Mouse (Mus musculus) limb, embryonic 14.5 days (tissue): ENCODE results near the gene A930002H24Rik. TPM values are rescaled to one million over a fixed set of nuclear protein-coding genes. Genes with fewer than 3 reads are reported as not detected.

ENCODE experiments used
- ATAC-seq: fragments of 200-750 bp; cut with Nextera tagmentation; 2 replicates; pipeline ENCODE4 v1.8.0; 2017; ENCODE audit warnings: low read depth, moderate number of reproducible peaks, moderate TSS enrichment; ENCODE audit not compliant: low FRiP score
- DNase-seq: peaks from one replicate; pipeline ENCODE4 v3.0.0-alpha.2; 2015; ENCODE audit warnings: low spot score
- H3K27ac ChIP-seq: fragments of 300-500 bp; sonication (generic); replicated peaks from 2 replicates; pipeline ENCODE4 v1.5.1; 2014; ENCODE audit warnings: low read depth, mild to moderate bottlenecking, low read length, moderate library complexity, mixed read lengths
- H3K27me3 ChIP-seq: fragments of 300-500 bp; sonication (generic); 2 replicates; pipeline ENCODE4 v1.6.1; 2014; ENCODE audit warnings: low read length, mixed read lengths; ENCODE audit not compliant: control insufficient read depth, insufficient read depth
- H3K36me3 ChIP-seq: fragments of 300-500 bp; sonication (generic); 2 replicates; pipeline ENCODE4 v1.6.1; 2014; ENCODE audit warnings: mild to moderate bottlenecking, low read length, moderate library complexity, mixed read lengths; ENCODE audit not compliant: control insufficient read depth, insufficient read depth
- H3K4me1 ChIP-seq: fragments of 300-500 bp; sonication (generic); 2 replicates; pipeline ENCODE4 v1.6.1; 2014; ENCODE audit warnings: antibody characterized with exemption, low read length, mixed read lengths; ENCODE audit not compliant: control insufficient read depth, insufficient read depth
- H3K4me2 ChIP-seq: fragments of 300-500 bp; sonication (generic); replicated peaks from 2 replicates; pipeline ENCODE4 v1.6.1; 2014; ENCODE audit warnings: low read depth, mild to moderate bottlenecking, low read length, moderate library complexity; ENCODE audit not compliant: severe bottlenecking
- H3K4me3 ChIP-seq: fragments of 300-500 bp; sonication (generic); replicated peaks from 2 replicates; pipeline ENCODE4 v1.5.1; 2014; ENCODE audit warnings: low read length
- H3K9ac ChIP-seq: fragments of 300-500 bp; sonication (generic); 2 replicates; pipeline ENCODE4 v1.6.1; 2014; ENCODE audit warnings: mild to moderate bottlenecking, low read depth, low read length, moderate library complexity; ENCODE audit not compliant: severe bottlenecking
- H3K9me3 ChIP-seq: fragments of 300-500 bp; sonication (generic); 2 replicates; pipeline ENCODE4 v1.6.1; 2016; ENCODE audit warnings: low read length; ENCODE audit not compliant: control insufficient read depth
- POLR2A ChIP-seq: fragments of 200-500 bp; IDR thresholded peaks from 2 replicates; pipeline ENCODE4 v1.8.0; 2012; ENCODE audit warnings: inconsistent platforms, mild to moderate bottlenecking, moderate library complexity, borderline replicate concordance; ENCODE audit not compliant: insufficient read depth, insufficient read length; ENCODE audit errors: extremely low read depth
- WGBS: fragments of 180-500 bp; shearing (Covaris S2); extraction: QIAGEN DNeasy Blood & Tissue Kit; methylation state at CpG from one replicate; pipeline ENCODE4 v1.1.7; 2014; 5-methylcytosine and 5-hydroxymethylcytosine counted together
- polyA plus RNA-seq, 2 experiments: library from polyadenylated mRNA; depleted of rRNA in 1 of 2; stranded (reverse) in 1 of 2; unstranded in 1 of 2; fragments of >200 nt; fragmentation: Nextera tagmentation in 1 of 2; extraction: Ambion mirVana in 1 of 2; gene quantifications; 2 replicates each; pipeline versions ENCODE4 v1.2.1 to v1.2.3; 2012 to 2014

The A930002H24Rik gene
- polyA plus RNA-seq, 2 experiments: 2.2 to 3.8 TPM

DNA sequence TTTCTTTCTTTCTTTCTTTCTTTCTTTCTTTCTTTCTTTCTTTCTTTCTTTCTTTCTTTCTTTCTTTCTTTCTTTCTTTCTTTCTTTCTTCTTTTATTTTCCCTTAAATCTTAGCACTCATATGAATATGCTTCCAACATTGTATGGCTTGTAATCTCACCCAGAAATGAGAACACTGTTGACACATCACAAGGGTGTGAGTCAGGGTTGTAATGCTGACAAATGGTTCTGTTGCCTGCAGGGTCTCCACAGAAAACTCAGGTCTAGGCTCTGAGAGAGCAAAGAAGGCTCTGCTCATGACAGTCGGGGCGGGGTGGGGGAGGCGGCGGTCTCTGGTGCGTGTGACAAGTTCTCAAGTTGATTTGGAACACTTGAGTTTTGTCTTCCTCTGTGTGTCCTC, 18.7 kb downstream of the A930002H24Rik start:
- Histone ChIP-seq H3K27me3 (no peaks in the 10 kb centered on the region), H3K27ac (no peak overlapping the region), H3K4me2 (no peak overlapping the region), H3K9me3 (no peaks in the 10 kb centered on the region), H3K4me3 (no peak overlapping the region), H3K4me1 (peaks cover 2% of the 10 kb centered on the region; the same call in 1 of the 2 replicates), H3K9ac (no peak overlapping the region), H3K36me3 (no peaks in the 10 kb centered on the region)
- TF ChIP-seq POLR2A: no peak
- DNase-seq (no peak), ATAC-seq (no peak)
- 67% methylated on average over 5 of the region's 5 CpGs for WGBS

- ATAC-seq: no peak
- WGBS: 82% methylated on average over 1 of the region's 1 CpGs
Observed at GRCm38 (mm10) chr17:63842226-63842625, 21.4 kb downstream of the A930002H24Rik start.

GRCm38 (mm10) chr17:63839636-63840269, 23.8 kb downstream of the A930002H24Rik start:
- no peak for TF ChIP-seq POLR2A
- Histone ChIP-seq H3K9me3 (no peaks in the 10 kb centered on the region), H3K4me2 (no peak overlapping the region), H3K27ac (no peak overlapping the region), H3K36me3 (no peaks in the 10 kb centered on the region), H3K9ac (no peak overlapping the region), H3K4me3 (no peak overlapping the region), H3K4me1 (no peaks in the 10 kb centered on the region), H3K27me3 (no peaks in the 10 kb centered on the region)
- no peak for ATAC-seq
- DNase-seq: no peak
- WGBS: 83% methylated on average over 3 of the region's 3 CpGs

More at GRCm38 (mm10) chr17:63842226-63842625, 21.4 kb downstream of the A930002H24Rik start:
- H3K27me3 ChIP-seq: no peaks in the 10 kb centered on the region
- H3K27ac ChIP-seq: no peak overlapping the region
- H3K9me3 ChIP-seq: no peaks in the 10 kb centered on the region
- H3K36me3 ChIP-seq: no peaks in the 10 kb centered on the region
- H3K4me3 ChIP-seq: no peak overlapping the region
- no peak for DNase-seq
- TF ChIP-seq POLR2A: no peak
- H3K9ac ChIP-seq: no peak overlapping the region
- H3K4me2 ChIP-seq: no peak overlapping the region
- H3K4me1 ChIP-seq: no peaks in the 10 kb centered on the region

GRCm38 (mm10) chr17:63838144-63838543, 25.4 kb downstream of the A930002H24Rik start:
- Histone ChIP-seq H3K36me3 (no peaks in the 10 kb centered on the region), H3K27me3 (no peaks in the 10 kb centered on the region), H3K27ac (no peak overlapping the region), H3K9ac (no peak overlapping the region), H3K4me1 (no peaks in the 10 kb centered on the region), H3K4me2 (no peak overlapping the region), H3K9me3 (no peaks in the 10 kb centered on the region), H3K4me3 (no peak overlapping the region)
- DNase-seq (no peak), ATAC-seq (no peak)
- WGBS: 89% methylated on average over 8 of the region's 8 CpGs
- no peak for TF ChIP-seq POLR2A

- no peak for ATAC-seq
- WGBS: 86% methylated on average over 8 of the region's 8 CpGs
- H3K9ac ChIP-seq: no peak overlapping the region
Observed at GRCm38 (mm10) chr17:63836641-63837040, 26.9 kb downstream of the A930002H24Rik start.

More at GRCm38 (mm10) chr17:63836641-63837040, 26.9 kb downstream of the A930002H24Rik start:
- no peaks in the 10 kb centered on the region for H3K4me1 ChIP-seq
- TF ChIP-seq POLR2A: no peak
- no peak overlapping the region for H3K4me2 ChIP-seq
- no peaks in the 10 kb centered on the region for H3K27me3 ChIP-seq
- no peak overlapping the region for H3K27ac ChIP-seq
- no peak for DNase-seq
- no peak overlapping the region for H3K4me3 ChIP-seq
- no peaks in the 10 kb centered on the region for H3K36me3 ChIP-seq
- no peaks in the 10 kb centered on the region for H3K9me3 ChIP-seq
